Mouse (Mus musculus) forelimb bud, embryonic 11.5 days (tissue): ENCODE data around the gene Pde7b.

Experiments
- DNase-seq: peaks from one replicate; pipeline ENCODE4 v3.0.0-alpha.2; 2012; ENCODE audit warnings: low read depth, low spot score

The Pde7b gene

GRCm38 (mm10) chr10:20361542-20362449, 363.1 kb downstream of the Pde7b start:
- peak; percentile 38 for DNase-seq

DNA sequence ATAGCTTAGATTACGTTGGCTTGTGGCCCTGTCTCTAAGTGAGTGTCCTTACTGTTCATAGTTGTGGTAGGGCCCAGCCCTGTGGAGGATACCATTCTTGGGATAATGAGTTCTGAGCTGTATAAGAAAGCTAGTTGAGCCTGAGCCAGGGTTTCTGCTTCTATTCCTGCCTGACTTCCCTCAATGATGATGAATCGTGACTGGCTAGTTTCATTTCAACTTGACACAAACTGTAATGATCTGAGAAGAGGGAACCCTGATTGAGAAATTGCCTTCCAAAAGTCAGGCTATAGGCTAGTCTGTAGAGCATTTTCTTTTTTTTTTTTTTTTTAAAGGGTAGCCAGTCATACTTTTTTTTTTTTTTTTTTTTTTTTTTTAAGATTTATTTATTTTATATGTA, 376.0 kb downstream of the Pde7b start:
- no peak for DNase-seq
